Mouse (Mus musculus) limb, embryonic 14.5 days (tissue): ENCODE data around the gene Myzap. TPM values are rescaled to one million over a fixed set of nuclear protein-coding genes. Genes with fewer than 3 reads are reported as not detected.
A peak's percentile ranks its signal among the peaks of the same experiment; 100 is the strongest.

ENCODE experiments used
- ATAC-seq: fragments of 200-750 bp; cut with Nextera tagmentation; 2 replicates; pipeline ENCODE4 v1.8.0; 2017; ENCODE audit warnings: low read depth, moderate number of reproducible peaks, moderate TSS enrichment; ENCODE audit not compliant: low FRiP score
- DNase-seq: peaks from one replicate; pipeline ENCODE4 v3.0.0-alpha.2; 2015; ENCODE audit warnings: low spot score
- H3K27ac ChIP-seq: fragments of 300-500 bp; sonication (generic); replicated peaks from 2 replicates; pipeline ENCODE4 v1.5.1; 2014; ENCODE audit warnings: low read depth, mild to moderate bottlenecking, low read length, moderate library complexity, mixed read lengths
- H3K27me3 ChIP-seq: fragments of 300-500 bp; sonication (generic); 2 replicates; pipeline ENCODE4 v1.6.1; 2014; ENCODE audit warnings: low read length, mixed read lengths; ENCODE audit not compliant: control insufficient read depth, insufficient read depth
- H3K36me3 ChIP-seq: fragments of 300-500 bp; sonication (generic); 2 replicates; pipeline ENCODE4 v1.6.1; 2014; ENCODE audit warnings: mild to moderate bottlenecking, low read length, moderate library complexity, mixed read lengths; ENCODE audit not compliant: control insufficient read depth, insufficient read depth
- H3K4me1 ChIP-seq: fragments of 300-500 bp; sonication (generic); 2 replicates; pipeline ENCODE4 v1.6.1; 2014; ENCODE audit warnings: antibody characterized with exemption, low read length, mixed read lengths; ENCODE audit not compliant: control insufficient read depth, insufficient read depth
- H3K4me2 ChIP-seq: fragments of 300-500 bp; sonication (generic); replicated peaks from 2 replicates; pipeline ENCODE4 v1.6.1; 2014; ENCODE audit warnings: low read depth, mild to moderate bottlenecking, low read length, moderate library complexity; ENCODE audit not compliant: severe bottlenecking
- H3K4me3 ChIP-seq: fragments of 300-500 bp; sonication (generic); replicated peaks from 2 replicates; pipeline ENCODE4 v1.5.1; 2014; ENCODE audit warnings: low read length
- H3K9ac ChIP-seq: fragments of 300-500 bp; sonication (generic); 2 replicates; pipeline ENCODE4 v1.6.1; 2014; ENCODE audit warnings: mild to moderate bottlenecking, low read depth, low read length, moderate library complexity; ENCODE audit not compliant: severe bottlenecking
- H3K9me3 ChIP-seq: fragments of 300-500 bp; sonication (generic); 2 replicates; pipeline ENCODE4 v1.6.1; 2016; ENCODE audit warnings: low read length; ENCODE audit not compliant: control insufficient read depth
- POLR2A ChIP-seq: fragments of 200-500 bp; IDR thresholded peaks from 2 replicates; pipeline ENCODE4 v1.8.0; 2012; ENCODE audit warnings: inconsistent platforms, mild to moderate bottlenecking, moderate library complexity, borderline replicate concordance; ENCODE audit not compliant: insufficient read depth, insufficient read length; ENCODE audit errors: extremely low read depth
- WGBS: fragments of 180-500 bp; shearing (Covaris S2); extraction: QIAGEN DNeasy Blood & Tissue Kit; methylation state at CpG from one replicate; pipeline ENCODE4 v1.1.7; 2014; 5-methylcytosine and 5-hydroxymethylcytosine counted together
- polyA plus RNA-seq, 2 experiments: library from polyadenylated mRNA; depleted of rRNA in 1 of 2; stranded (reverse) in 1 of 2; unstranded in 1 of 2; fragments of >200 nt; fragmentation: Nextera tagmentation in 1 of 2; extraction: Ambion mirVana in 1 of 2; gene quantifications; 2 replicates each; pipeline versions ENCODE4 v1.2.1 to v1.2.3; 2012 to 2014

Myzap gene
- polyA plus RNA-seq, 2 experiments: 16.1 to 33.1 TPM

DNA sequence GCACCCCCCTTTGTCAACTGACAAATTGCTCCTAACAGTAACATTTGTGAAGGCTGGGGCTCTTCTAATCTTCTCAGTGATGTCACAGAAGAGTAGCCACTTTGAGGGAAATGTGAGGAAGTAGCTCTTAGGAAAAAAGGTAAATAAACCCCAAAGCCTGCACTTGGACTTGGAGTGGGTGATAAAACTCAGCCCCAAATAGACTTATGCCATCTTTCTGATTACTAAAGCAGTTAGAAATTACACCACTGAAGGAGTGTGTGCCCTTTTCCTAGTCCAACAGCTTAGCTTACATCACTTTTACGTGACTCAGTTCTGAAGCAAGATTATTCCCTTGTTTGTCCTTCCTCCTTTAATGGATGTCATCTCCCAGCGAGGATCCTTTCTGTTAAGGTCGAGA lies 17.7 kb downstream of the Myzap start:
- no peak overlapping the region for H3K4me3 ChIP-seq
- ATAC-seq (no peak), DNase-seq (no peak)
- H3K4me2 ChIP-seq: no peak overlapping the region
- no peak overlapping the region for H3K9ac ChIP-seq
- H3K27me3 ChIP-seq: no peaks in the 10 kb centered on the region
- no peaks in the 10 kb centered on the region for H3K9me3 ChIP-seq
- WGBS: 83% methylated on average over 3 of the region's 3 CpGs
- H3K36me3 ChIP-seq: no peaks in the 10 kb centered on the region
- H3K4me1 ChIP-seq: peaks cover 8% of the 10 kb centered on the region
- TF ChIP-seq POLR2A: no peak
- H3K27ac ChIP-seq: no peak overlapping the region

DNA sequence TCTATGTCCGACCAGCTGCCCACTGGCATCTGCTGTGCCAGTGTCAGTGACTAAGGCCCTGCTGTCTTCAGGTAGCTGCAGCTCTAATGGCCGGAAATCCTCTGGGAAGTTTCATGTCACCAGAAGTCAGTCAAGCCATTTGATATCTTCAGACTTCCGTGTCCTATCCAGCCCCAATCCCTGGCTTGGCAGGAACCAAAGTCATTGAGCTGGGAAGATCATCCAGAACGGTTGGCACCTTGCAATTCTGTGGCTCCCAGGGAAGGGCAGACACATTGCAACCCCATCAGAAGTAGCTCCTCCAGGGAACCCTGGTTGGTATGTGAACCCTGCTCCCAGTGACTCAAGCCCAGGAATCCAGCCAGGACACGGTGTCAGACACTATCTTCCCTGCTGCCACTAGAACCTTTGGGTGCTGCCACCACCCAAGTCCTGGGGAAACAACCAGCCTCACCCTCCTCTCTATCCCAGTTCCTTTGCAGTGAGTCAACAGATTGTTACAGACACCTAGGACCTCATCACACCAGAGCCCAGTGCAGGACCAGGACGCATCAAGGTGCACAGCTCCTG lies 18.3 kb downstream of the Myzap start:
- no peak for ATAC-seq
- H3K4me3 ChIP-seq: no peak overlapping the region
- 84% methylated on average over 6 of the region's 6 CpGs for WGBS
- H3K9ac ChIP-seq: no peak overlapping the region
- no peak overlapping the region for H3K27ac ChIP-seq
- no peaks in the 10 kb centered on the region for H3K9me3 ChIP-seq
- H3K4me2 ChIP-seq: no peak overlapping the region
- no peak for DNase-seq
- H3K36me3 ChIP-seq: no peaks in the 10 kb centered on the region
- H3K4me1 ChIP-seq: peaks cover 8% of the 10 kb centered on the region
- no peaks in the 10 kb centered on the region for H3K27me3 ChIP-seq
- TF ChIP-seq POLR2A: no peak

- WGBS: 20% methylated on average over 7 of the region's 7 CpGs
- DNase-seq: no peak
- ATAC-seq: peak; percentile 69
Measured at GRCm38 (mm10) chr9:71571150-71571633, 21.0 kb downstream of the Myzap start.

DNA sequence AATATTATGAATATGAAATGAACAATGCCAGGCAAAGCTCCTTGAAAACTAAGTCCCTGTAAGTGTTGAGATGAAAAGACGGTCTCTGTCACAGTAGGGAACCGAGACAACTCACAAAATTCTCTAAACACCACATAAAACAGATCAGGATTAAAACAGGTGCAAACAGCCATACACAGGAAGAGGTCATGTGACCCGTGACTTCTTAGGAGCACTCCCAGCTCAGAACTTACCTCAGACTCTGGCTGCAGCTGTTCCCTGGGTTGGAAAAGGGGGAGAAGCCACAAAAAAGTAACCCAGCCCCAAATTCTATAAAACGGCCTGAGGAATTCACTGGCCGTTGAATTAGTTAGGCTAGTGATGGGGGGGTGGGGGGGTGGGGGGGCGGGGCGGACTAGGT lies 22.0 kb downstream of the Myzap start:
- H3K27ac ChIP-seq: no peak overlapping the region
- H3K4me3 ChIP-seq: no peak overlapping the region
- DNase-seq (no peak), ATAC-seq (peak; percentile 72)
- H3K27me3 ChIP-seq: no peaks in the 10 kb centered on the region
- H3K4me1 ChIP-seq: peaks cover 8% of the 10 kb centered on the region
- H3K9me3 ChIP-seq: no peaks in the 10 kb centered on the region
- no peak overlapping the region for H3K9ac ChIP-seq
- no peaks in the 10 kb centered on the region for H3K36me3 ChIP-seq
- 37% methylated on average over 7 of the region's 7 CpGs for WGBS
- no peak overlapping the region for H3K4me2 ChIP-seq
- no peak for TF ChIP-seq POLR2A

More at GRCm38 (mm10) chr9:71571150-71571633, 21.0 kb downstream of the Myzap start:
- no peak overlapping the region for H3K4me2 ChIP-seq
- H3K4me3 ChIP-seq: no peak overlapping the region
- H3K9ac ChIP-seq: no peak overlapping the region
- H3K36me3 ChIP-seq: no peaks in the 10 kb centered on the region
- H3K4me1 ChIP-seq: peaks cover 8% of the 10 kb centered on the region
- H3K27ac ChIP-seq: peak overlapping the region; percentile 38; the same call in 1 of the 2 replicates
- no peaks in the 10 kb centered on the region for H3K27me3 ChIP-seq
- H3K9me3 ChIP-seq: no peaks in the 10 kb centered on the region
- no peak for TF ChIP-seq POLR2A

DNA sequence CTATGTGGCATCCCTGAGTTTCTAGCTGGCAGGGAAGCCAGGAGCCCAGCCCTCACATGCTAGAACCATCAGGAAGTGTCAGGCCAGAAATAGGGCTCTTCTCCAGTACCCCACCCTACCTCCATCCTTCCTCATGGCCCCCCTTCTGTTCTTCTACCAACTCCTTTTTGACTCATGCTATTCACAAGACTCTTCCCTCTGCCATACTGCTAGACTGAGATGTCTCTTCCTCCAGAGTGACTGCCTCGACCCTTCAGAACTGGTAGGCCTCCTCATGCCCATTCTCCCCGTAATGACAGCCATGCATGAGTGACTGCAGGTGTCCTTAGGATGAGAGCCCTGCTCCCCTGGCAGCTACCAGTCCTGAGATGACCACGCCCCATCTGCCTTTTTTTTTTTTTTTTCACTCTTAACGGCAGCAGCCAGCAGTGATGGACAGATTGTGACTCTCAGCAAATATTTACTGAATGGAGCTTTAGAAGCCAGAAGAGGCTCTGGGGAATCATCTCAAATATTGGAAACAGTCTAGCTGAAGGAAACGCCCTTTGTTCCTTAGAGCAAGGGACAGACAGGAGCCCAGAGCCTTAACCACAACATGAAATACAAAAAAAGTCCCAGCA lies 23.7 kb downstream of the Myzap start:
- H3K4me2 ChIP-seq: no peak overlapping the region

More for the DNA sequence above, 23.7 kb downstream of the Myzap start:
- Histone ChIP-seq H3K9me3 (no peaks in the 10 kb centered on the region), H3K27ac (no peak overlapping the region), H3K27me3 (no peaks in the 10 kb centered on the region), H3K4me3 (no peak overlapping the region), H3K9ac (no peak overlapping the region), H3K36me3 (no peaks in the 10 kb centered on the region), H3K4me1 (peaks cover 8% of the 10 kb centered on the region)
- no peak for DNase-seq
- 52% methylated on average over 5 of the region's 5 CpGs for WGBS
- no peak for ATAC-seq
- TF ChIP-seq POLR2A: no peak
